Mouse (Mus musculus): ENCODE measurements around the gene Mknk2. TPM values are rescaled to one million over a fixed set of nuclear protein-coding genes. Genes with fewer than 3 reads are reported as not detected.

Gene Mknk2
- total and polyA plus RNA-seq, 2 experiments, result 87.0 to 88.6 TPM

GRCm38 (mm10) chr10:80665981-80666733, 11.8 kb downstream of the Mknk2 start:
- H3K36me3 ChIP-seq (ENCODE audit: control insufficient read depth, insufficient read depth, low read length), result peaks cover 36% of the 10 kb centered on the region
- WGBS, result 50% methylated on average over 10 of the region's 10 CpGs
- H3K4me3 ChIP-seq (ENCODE audit: insufficient read depth, low read depth, low read length), result no peak overlapping the region
- peak overlapping the region; percentile 75 for H3K9ac ChIP-seq (ENCODE audit: low read depth, low read length)
- peaks cover 2% of the 10 kb centered on the region for H3K79me2 ChIP-seq (ENCODE audit: control insufficient read depth, insufficient read depth, low read length)
- H3K27me3 ChIP-seq (ENCODE audit: control insufficient read depth, insufficient read depth, low read length), result no peaks in the 10 kb centered on the region
- H3K4me1 ChIP-seq (ENCODE audit: control insufficient read depth, insufficient read depth, low read length), result peaks cover 54% of the 10 kb centered on the region
- H3K27ac ChIP-seq (replicated peaks; ENCODE audit: insufficient read depth, low read depth, low read length), result peak overlapping the region; percentile 97
- DNase-seq (ENCODE audit: extremely low read depth, low read depth, low spot score), result peak; percentile 33
- TF ChIP-seq POLR2A (IDR thresholded peaks at IDR 0.05; ENCODE audit: extremely low read depth, insufficient read depth, low read length) (no peak), CTCF (IDR thresholded peaks at IDR 0.05; ENCODE audit: low read depth, low read length) (0 out of 2 replicates have a peak, but pooled peaks have one; percentile 21)

GRCm38 (mm10) chr10:80665459-80665858, 12.5 kb downstream of the Mknk2 start:
- WGBS, result 28% methylated on average over 4 of the region's 4 CpGs

GRCm38 (mm10) chr10:80665016-80665380, 12.9 kb downstream of the Mknk2 start:
- Histone ChIP-seq H3K27ac (replicated peaks; ENCODE audit: insufficient read depth, low read depth, low read length) (peak overlapping the region; percentile 97), H3K79me2 (ENCODE audit: control insufficient read depth, insufficient read depth, low read length) (no peaks in the 10 kb centered on the region; the same call in none of the 2 replicates), H3K9ac (ENCODE audit: low read depth, low read length) (peak overlapping the region; percentile 68), H3K4me1 (ENCODE audit: control insufficient read depth, insufficient read depth, low read length) (peaks cover 43% of the 10 kb centered on the region), H3K36me3 (ENCODE audit: control insufficient read depth, insufficient read depth, low read length) (peaks cover 30% of the 10 kb centered on the region), H3K27me3 (ENCODE audit: control insufficient read depth, insufficient read depth, low read length) (no peaks in the 10 kb centered on the region), H3K4me3 (ENCODE audit: insufficient read depth, low read depth, low read length) (no peak overlapping the region)
- TF ChIP-seq CTCF (IDR thresholded peaks at IDR 0.05; ENCODE audit: low read depth, low read length) (no peak), POLR2A (IDR thresholded peaks at IDR 0.05; ENCODE audit: extremely low read depth, insufficient read depth, low read length) (no peak)
- under 1% methylated on average over 10 of the region's 10 CpGs for WGBS
- DNase-seq (ENCODE audit: extremely low read depth, low read depth, low spot score), result peak; percentile 89

More at GRCm38 (mm10) chr10:80665459-80665858, 12.5 kb downstream of the Mknk2 start:
- DNase-seq (ENCODE audit: extremely low read depth, low read depth, low spot score), result no peak
- H3K36me3 ChIP-seq (ENCODE audit: control insufficient read depth, insufficient read depth, low read length), result peaks cover 32% of the 10 kb centered on the region
- H3K9ac ChIP-seq (ENCODE audit: low read depth, low read length), result peak overlapping the region; percentile 68
- no peak overlapping the region for H3K4me3 ChIP-seq (ENCODE audit: insufficient read depth, low read depth, low read length)
- H3K27me3 ChIP-seq (ENCODE audit: control insufficient read depth, insufficient read depth, low read length), result no peaks in the 10 kb centered on the region
- H3K27ac ChIP-seq (replicated peaks; ENCODE audit: insufficient read depth, low read depth, low read length), result peak overlapping the region; percentile 97
- H3K79me2 ChIP-seq (ENCODE audit: control insufficient read depth, insufficient read depth, low read length), result no peaks in the 10 kb centered on the region; the same call in none of the 2 replicates
- H3K4me1 ChIP-seq (ENCODE audit: control insufficient read depth, insufficient read depth, low read length), result peaks cover 48% of the 10 kb centered on the region
- TF ChIP-seq POLR2A (IDR thresholded peaks at IDR 0.05; ENCODE audit: extremely low read depth, insufficient read depth, low read length) (no peak), CTCF (IDR thresholded peaks at IDR 0.05; ENCODE audit: low read depth, low read length) (no peak)

GRCm38 (mm10) chr10:80664197-80665015, 13.5 kb downstream of the Mknk2 start:
- peaks cover 25% of the 10 kb centered on the region for H3K36me3 ChIP-seq (ENCODE audit: control insufficient read depth, insufficient read depth, low read length)
- H3K27me3 ChIP-seq (ENCODE audit: control insufficient read depth, insufficient read depth, low read length), result no peaks in the 10 kb centered on the region
- 2% methylated on average over 16 of the region's 16 CpGs for WGBS
- no peak overlapping the region for H3K4me3 ChIP-seq (ENCODE audit: insufficient read depth, low read depth, low read length)
- no peaks in the 10 kb centered on the region; the same call in 1 of the 2 replicates for H3K79me2 ChIP-seq (ENCODE audit: control insufficient read depth, insufficient read depth, low read length)
- TF ChIP-seq CTCF (IDR thresholded peaks at IDR 0.05; ENCODE audit: low read depth, low read length), result no peak
- 0 out of 2 replicates have a peak, but pooled peaks have one; percentile 12 for TF ChIP-seq POLR2A (IDR thresholded peaks at IDR 0.05; ENCODE audit: extremely low read depth, insufficient read depth, low read length)
- DNase-seq (ENCODE audit: extremely low read depth, low read depth, low spot score), result peak; percentile 90
- H3K4me1 ChIP-seq (ENCODE audit: control insufficient read depth, insufficient read depth, low read length), result peaks cover 39% of the 10 kb centered on the region
- peak overlapping the region; percentile 64 for H3K9ac ChIP-seq (ENCODE audit: low read depth, low read length)
- H3K27ac ChIP-seq (replicated peaks; ENCODE audit: insufficient read depth, low read depth, low read length), result peak overlapping the region; percentile 92

GRCm38 (mm10) chr10:80663485-80664196, 14.3 kb downstream of the Mknk2 start:
- Histone ChIP-seq H3K36me3 (ENCODE audit: control insufficient read depth, insufficient read depth, low read length) (peaks cover 17% of the 10 kb centered on the region; the same call in 1 of the 2 replicates), H3K4me3 (ENCODE audit: insufficient read depth, low read depth, low read length) (no peak overlapping the region), H3K4me1 (ENCODE audit: control insufficient read depth, insufficient read depth, low read length) (peaks cover 34% of the 10 kb centered on the region), H3K9ac (ENCODE audit: low read depth, low read length) (0 out of 2 replicates have a peak overlapping the region, but pooled peaks have one; percentile 4), H3K27ac (replicated peaks; ENCODE audit: insufficient read depth, low read depth, low read length) (peak overlapping the region; percentile 92), H3K79me2 (ENCODE audit: control insufficient read depth, insufficient read depth, low read length) (no peaks in the 10 kb centered on the region), H3K27me3 (ENCODE audit: control insufficient read depth, insufficient read depth, low read length) (no peaks in the 10 kb centered on the region)
- 21% methylated on average over 5 of the region's 5 CpGs for WGBS
- no peak for TF ChIP-seq CTCF (IDR thresholded peaks at IDR 0.05; ENCODE audit: low read depth, low read length)
- TF ChIP-seq POLR2A (IDR thresholded peaks at IDR 0.05; ENCODE audit: extremely low read depth, insufficient read depth, low read length), result no peak
- DNase-seq (ENCODE audit: extremely low read depth, low read depth, low spot score), result peak; percentile 91

Measured in liver, adult 2 months (tissue).